Comparison of ENCODE assay signal across 28 mouse cellular contexts in the genomic region with DNA sequence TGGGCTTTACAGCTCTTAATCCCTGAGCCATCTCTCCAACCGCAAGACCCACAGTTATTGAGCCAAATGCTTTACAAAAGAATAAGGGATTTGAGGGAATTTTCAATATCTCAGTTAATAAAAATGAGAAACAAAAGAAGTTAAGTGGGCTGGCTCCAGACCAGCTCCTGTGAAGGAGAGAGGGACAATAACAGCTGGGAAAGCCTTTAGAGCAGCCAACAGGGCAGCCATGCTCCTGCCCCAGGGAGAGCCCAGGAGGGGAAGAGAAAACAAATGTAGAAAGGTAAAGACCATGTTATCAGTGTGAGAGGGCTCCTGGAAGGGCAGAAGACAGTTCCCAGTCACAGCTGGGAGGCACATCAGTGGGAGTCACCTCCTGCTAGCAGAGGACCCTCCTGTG.
"Had no signal": no experiment of that assay in that cellular context is flagged by ENCODE, and none has a peak within 500 bp of the region (broad histone marks: within the 10 kb centered on the region; RNA-seq: fewer than 3 reads in every experiment).

No protein-coding gene starts in this region.

- H3K27me3 ChIP-seq: embryonic facial prominence, embryonic 13.5 days; embryonic facial prominence, embryonic 15.5 days had no signal

- H3K36me3 ChIP-seq: embryonic facial prominence, embryonic 12.5 days; embryonic facial prominence, embryonic 13.5 days; embryonic facial prominence, embryonic 15.5 days; forebrain, embryonic 10.5 days; forebrain, embryonic 12.5 days; forebrain, embryonic 15.5 days had no signal

- H3K4me2 ChIP-seq: embryonic facial prominence, embryonic 12.5 days; embryonic facial prominence, embryonic 13.5 days; embryonic facial prominence, embryonic 15.5 days; forebrain, embryonic 12.5 days; forebrain, embryonic 13.5 days; forebrain, embryonic 15.5 days had no signal

- H3K9ac ChIP-seq: embryonic facial prominence, embryonic 12.5 days; embryonic facial prominence, embryonic 13.5 days; embryonic facial prominence, embryonic 15.5 days; forebrain, embryonic 12.5 days; forebrain, embryonic 13.5 days; forebrain, embryonic 15.5 days; forebrain, postnatal 0 days had no signal

- H3K9me3 ChIP-seq: embryonic facial prominence, embryonic 12.5 days; embryonic facial prominence, embryonic 13.5 days; embryonic facial prominence, embryonic 15.5 days; forebrain, embryonic 10.5 days; forebrain, embryonic 12.5 days; forebrain, embryonic 13.5 days; forebrain, embryonic 15.5 days had no signal

- H3K4me1 ChIP-seq: embryonic facial prominence, embryonic 12.5 days; forebrain, embryonic 12.5 days; forebrain, embryonic 13.5 days; forebrain, embryonic 15.5 days had no signal

- DNase-seq: cerebellum, adult 2 months; cerebellum, adult 8-10 months; cerebellum, adult 9-10 months; cerebellum, adult 9-11 months; cerebellum, postnatal 10 days; cerebellum, postnatal 14 days; cerebellum, postnatal 25 days; cerebellum, postnatal 36 days; embryo, embryonic 11 days; forebrain, postnatal 0 days; gastrocnemius, adult 2 months; gastrocnemius, postnatal 10 days; gastrocnemius, postnatal 14 days; gastrocnemius, postnatal 25 days; gastrocnemius, postnatal 36 days; heart, adult 11 months; heart, adult 18-20 months; heart, adult 2 months had no signal

- H3K4me3 ChIP-seq: embryonic facial prominence, embryonic 12.5 days; embryonic facial prominence, embryonic 13.5 days; embryonic facial prominence, embryonic 15.5 days; erythroblast, embryonic 14.5 days; forebrain, embryonic 10.5 days; forebrain, embryonic 12.5 days; forebrain, embryonic 13.5 days; forebrain, embryonic 15.5 days; gastrocnemius, adult 2 months; heart, adult 2 months had no signal

- ATAC-seq: forebrain, embryonic 13.5 days; forebrain, embryonic 14.5 days; forebrain, embryonic 15.5 days; forebrain, embryonic 16.5 days; forebrain, postnatal 0 days had no signal

- H3K27ac ChIP-seq: embryonic facial prominence, embryonic 12.5 days; embryonic facial prominence, embryonic 13.5 days; embryonic facial prominence, embryonic 15.5 days; forebrain, embryonic 10.5 days; forebrain, embryonic 12.5 days; forebrain, embryonic 13.5 days; forebrain, embryonic 15.5 days; gastrocnemius, adult 2 months; heart, adult 2 months had no signal
